Mouse (Mus musculus): ENCODE data around the gene Gm9936.
A peak's percentile ranks its signal among the peaks of the same experiment; 100 is the strongest.

Gm9936 gene

GRCm38 (mm10) chr5:114836886-114837285, 21.6 kb downstream of the Gm9936 start:
- no peak for DNase-seq

- DNase-seq, result no peak
Observed at GRCm38 (mm10) chr5:114829740-114830139, 28.7 kb downstream of the Gm9936 start.

DNA sequence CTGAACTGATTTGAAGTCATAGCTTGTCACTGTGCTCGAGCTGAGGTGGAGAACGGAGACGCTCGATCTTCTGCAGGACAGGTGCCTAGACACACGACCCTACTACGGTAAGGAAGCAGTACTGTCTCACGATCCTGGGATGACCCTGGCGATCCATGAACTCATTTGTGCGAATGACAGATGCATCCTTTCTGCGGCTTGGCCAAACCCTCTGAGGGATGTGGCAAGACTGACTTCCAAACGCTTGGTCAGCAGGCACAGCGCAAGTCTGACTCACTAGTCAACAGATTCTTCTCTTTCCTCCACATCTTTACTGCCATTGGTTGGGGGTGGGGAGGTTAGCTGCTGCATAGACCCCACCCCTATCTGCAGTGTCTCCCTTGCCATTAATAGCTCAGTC, 31.1 kb downstream of the Gm9936 start:
- DNase-seq, result no peak

- peak; percentile 92 for DNase-seq
Observed at GRCm38 (mm10) chr5:114825978-114826691, 32.3 kb downstream of the Gm9936 start.

DNA sequence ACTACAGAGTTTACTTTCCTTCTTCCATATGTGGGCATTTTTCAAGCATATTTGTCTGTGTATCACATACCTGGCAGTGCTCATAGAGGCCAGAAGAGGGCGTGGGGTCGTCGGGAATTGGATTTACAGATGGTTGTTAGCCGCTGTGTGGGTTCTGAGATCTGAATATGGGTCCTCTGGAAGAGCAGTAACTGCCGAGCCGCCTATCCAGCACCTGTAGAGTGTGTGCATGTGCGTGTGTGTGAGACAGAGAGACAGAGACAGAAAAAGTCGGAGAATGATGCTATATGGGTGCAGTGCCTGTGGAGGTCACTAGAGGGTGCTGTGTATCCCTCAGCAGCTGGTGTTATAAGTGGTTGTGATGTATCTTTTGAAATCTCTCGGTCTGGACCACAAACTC, 34.3 kb downstream of the Gm9936 start:
- DNase-seq, result peak; percentile 60

DNA sequence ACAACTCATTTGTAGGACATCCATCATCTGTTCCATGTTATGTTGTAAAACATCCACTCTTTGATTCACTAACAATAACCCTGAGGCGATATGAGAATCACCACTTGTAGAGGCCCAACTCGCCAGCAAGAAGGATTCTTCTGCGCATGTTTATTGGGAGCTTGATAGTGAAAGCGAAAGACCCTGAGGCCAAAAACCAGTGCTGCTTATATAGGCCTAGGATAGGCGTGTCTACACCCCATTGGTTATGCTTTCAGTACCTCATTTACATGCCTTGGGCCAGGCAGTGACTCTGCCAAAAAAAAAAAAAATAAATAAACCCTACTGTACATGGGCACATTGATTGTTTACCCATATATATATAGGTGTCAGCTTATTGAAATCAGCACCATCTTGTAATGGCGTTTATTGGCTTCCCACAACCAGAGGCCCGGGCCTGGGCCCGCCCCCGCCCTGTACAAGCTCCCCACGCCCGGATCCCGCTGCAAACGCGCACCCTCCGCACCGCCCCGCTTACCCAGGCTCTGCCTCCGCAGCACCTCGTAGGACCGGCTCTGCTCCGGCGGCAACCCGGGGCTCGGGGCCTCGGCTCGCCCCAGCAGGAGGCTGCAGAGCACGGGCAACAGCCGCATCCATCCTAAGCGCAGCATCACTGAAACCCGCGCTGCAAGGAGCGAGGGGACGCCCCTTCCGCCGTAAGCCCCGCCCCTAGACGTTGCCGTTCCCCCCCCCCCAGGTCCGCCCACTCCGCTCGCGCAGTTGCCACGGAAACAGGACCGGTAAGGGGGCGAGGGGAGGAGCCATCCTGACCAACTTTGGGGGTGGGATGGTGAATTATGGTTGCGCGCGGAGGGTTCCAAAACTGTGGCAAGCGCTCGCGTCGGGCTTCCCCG, 35.4 kb downstream of the Gm9936 start, which contains the start of gene 1500011B03Rik:
Gene 1500011B03Rik (minus strand): TSS at position 673 of the 893 bp plus-strand sequence.
- peak; percentile 84 for DNase-seq

DNA sequence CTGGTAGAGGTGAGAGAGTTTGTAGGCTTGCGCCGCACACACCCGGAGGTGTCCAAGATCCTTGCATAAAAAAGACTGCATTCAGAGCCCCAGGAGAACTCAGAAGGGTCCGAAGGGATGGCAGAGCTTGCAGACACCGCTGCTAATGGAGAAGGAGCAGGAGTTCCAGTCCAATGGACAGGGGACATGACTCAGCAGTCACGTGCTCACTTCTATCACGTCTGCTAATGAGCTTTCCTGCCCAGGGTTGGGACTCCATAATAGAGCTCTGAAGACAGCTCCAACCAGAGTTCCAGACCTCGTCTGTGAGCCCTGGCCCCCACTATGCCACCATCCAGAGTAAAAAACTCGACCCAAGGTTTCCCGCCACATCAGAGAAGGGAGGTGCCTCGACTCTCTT, 40.4 kb downstream of the Gm9936 start:
- DNase-seq, result no peak

DNA sequence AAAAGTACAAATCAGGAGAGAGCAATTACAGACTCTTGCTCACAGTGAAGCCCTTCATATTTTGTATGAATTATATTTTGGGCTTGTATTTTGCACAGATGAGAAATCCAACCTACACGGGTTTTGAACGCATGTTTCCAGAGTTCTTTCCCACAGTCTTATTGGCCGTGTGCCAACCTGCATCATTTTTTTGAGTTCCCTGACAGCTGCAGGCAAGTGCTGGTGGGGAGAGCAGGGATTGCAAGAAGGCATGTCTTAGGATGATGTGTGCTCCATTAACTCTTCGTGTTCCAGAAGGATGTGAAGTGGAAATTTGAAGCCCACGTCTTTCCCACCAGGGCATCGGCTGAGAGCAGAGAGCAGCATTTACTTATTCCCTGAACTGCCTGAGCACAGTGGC, 41.9 kb downstream of the Gm9936 start:
- DNase-seq, result no peak

DNA sequence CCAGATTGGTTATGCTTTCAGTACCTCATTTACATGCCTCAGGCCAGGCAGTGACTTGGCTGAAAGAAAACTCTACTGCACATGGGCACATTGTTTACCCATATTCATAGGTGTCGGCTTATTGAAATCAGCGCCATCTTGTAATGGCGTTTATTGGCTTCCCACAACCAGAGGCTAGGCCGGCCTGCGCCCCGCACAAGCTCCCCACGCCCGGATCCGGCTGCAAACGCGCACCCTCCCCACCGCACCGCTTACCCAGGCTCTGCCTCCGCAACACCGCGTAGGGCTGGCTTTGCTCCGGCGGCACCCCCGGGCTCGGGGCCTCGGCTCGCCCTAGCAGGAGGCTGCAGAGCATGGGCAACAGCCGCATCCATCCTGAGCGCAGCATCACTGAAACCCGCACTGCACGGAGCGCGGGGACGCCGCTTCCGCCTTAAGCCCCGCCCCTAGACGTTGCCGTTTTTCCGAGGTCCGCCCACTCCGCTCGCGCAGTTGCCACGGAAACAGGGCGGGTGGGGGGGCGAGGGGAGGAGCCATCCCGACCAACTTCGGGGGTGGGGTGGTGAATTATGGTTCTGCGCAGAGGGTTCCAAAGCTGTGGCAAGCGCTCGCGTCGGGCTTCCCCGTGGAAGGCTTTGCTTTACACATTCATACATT, 44.8 kb downstream of the Gm9936 start:
- DNase-seq, result peak; percentile 92

GRCm38 (mm10) chr5:114809826-114810225, 48.7 kb downstream of the Gm9936 start:
- DNase-seq, result no peak

- no peak for DNase-seq
Observed at GRCm38 (mm10) chr5:114809181-114809756, 49.2 kb downstream of the Gm9936 start.

DNA sequence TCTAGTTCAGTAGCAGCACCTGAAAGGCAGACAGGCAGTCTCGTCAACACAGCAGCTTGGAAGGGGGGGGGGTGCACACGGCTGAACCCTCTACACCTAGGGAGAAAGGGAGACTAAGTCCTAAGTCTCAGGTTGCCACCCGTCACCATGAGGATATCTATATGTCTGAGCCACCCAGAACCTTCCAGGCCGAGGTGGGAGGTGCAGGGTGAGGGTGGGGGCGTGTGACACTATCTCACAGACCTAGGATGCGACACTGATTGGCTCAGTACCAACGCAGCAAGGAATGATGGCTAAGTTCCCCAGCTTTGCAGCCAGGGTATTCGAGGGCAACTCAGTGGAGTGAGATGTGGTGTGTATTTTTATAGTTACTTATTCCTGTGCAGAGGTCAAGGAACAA, 50.1 kb downstream of the Gm9936 start:
- no peak for DNase-seq

DNA sequence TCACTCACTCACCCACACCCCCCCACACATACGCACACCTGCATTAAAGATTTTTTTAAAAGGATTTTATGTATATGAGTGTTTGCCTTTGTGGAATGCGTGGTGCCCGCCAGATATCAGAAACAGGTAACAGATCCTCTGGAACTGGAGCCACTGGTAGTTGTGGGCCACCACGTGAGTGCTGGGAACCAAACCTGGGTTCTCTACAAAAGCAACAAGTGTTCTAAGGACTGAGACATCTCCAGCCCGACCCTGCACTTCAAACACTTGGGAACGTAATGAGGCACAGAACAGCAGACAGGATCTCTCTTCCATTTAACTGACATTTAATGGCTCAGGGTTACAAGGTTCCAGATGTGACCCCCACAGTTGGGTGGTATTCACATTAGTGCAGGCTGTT, 50.6 kb downstream of the Gm9936 start:
- DNase-seq, result no peak

DNA sequence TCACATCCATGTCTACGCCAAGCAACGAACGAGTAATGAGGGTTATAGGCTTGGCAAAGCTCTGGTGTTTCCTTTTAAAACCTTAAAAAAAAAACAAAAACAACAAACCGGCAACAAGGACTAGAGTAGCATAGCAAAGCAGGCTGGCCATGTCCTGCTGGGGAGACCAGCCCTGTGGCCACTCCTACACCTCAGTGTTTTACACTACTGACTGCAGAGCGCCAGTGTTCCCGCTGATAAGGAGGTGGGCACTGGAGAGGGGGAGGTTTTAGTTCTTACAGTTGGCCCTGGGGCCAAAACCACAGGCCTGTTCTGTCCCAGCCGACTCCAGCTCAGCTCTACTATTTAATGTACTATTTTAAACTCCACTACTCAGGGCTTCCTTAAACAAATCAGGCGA, 51.0 kb downstream of the Gm9936 start:
- DNase-seq, result no peak

DNA sequence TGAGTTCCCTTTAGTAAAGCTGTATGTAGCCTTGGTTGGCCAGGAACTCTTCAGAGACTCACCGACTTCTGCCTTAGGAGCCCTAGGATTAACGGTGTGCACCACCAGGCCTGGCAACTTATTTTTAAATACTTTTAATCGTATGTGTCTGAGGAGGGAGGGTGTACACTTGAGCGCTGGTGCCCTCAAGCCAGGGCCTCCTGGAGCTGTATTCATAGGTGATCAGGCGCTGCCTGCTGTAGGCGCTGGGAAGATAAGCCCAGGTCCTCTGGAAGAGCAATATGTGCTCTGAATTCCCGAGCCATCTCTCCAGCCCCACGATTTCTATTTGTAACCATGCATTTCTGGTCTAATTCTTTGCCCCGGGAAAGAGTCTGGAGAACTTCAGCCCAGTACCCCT, 51.4 kb downstream of the Gm9936 start:
- DNase-seq, result no peak

DNA sequence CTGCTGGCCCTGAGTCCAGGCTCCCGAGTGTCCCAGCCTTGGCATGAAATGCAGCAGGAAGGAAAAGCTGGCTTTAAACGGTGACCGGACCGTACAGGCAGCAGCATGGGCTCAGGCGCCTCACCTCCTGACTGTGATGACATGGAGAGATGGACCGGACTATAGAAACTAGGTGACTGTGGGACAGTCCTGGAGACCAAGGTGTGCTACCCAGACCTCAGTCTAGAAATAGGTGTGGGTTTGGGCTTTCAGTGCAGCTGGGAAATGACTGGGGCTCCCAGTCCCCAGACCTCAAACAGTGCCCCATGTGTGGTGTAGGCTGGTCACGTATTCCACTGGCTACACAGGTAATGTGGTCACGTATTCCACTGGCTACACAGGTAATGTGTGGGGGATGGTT, 51.8 kb downstream of the Gm9936 start:
- DNase-seq, result no peak

Data from thymus, postnatal 14 days (tissue).